Mouse (Mus musculus) forebrain, postnatal 0 days (tissue): ENCODE data around the gene Dnajc12. TPM values are rescaled to one million over a fixed set of nuclear protein-coding genes. Genes with fewer than 3 reads are reported as not detected.

ENCODE experiments used
- ATAC-seq: fragments of 200-750 bp; cut with Nextera tagmentation; 2 replicates; pipeline ENCODE4 v1.8.0; 2017; ENCODE audit warnings: mild to moderate bottlenecking, moderate library complexity
- DNase-seq: peaks from one replicate; pipeline ENCODE4 v3.0.0-alpha.2; 2015
- H3K27ac ChIP-seq: fragments of 300-500 bp; sonication (generic); 2 replicates; pipeline ENCODE4 v1.5.1; 2014; ENCODE audit warnings: low read depth, mild to moderate bottlenecking, antibody characterized with exemption, low read length, moderate library complexity, mixed read lengths
- H3K27me3 ChIP-seq: fragments of 300-500 bp; sonication (generic); 2 replicates; pipeline ENCODE4 v1.6.1; 2014; ENCODE audit warnings: mild to moderate bottlenecking, low read length, mixed read lengths; ENCODE audit not compliant: insufficient read depth
- H3K36me3 ChIP-seq: fragments of 300-500 bp; sonication (generic); 2 replicates; pipeline ENCODE4 v1.6.1; 2014; ENCODE audit warnings: mild to moderate bottlenecking, moderate library complexity; ENCODE audit not compliant: insufficient read depth
- H3K4me1 ChIP-seq: fragments of 300-500 bp; sonication (generic); 2 replicates; pipeline ENCODE4 v1.6.1; 2014; ENCODE audit warnings: antibody characterized with exemption; ENCODE audit not compliant: insufficient read depth
- H3K4me2 ChIP-seq: fragments of 300-500 bp; sonication (generic); 2 replicates; pipeline ENCODE4 v1.6.1; 2014; ENCODE audit warnings: low read depth, mild to moderate bottlenecking, moderate library complexity
- H3K4me3 ChIP-seq: fragments of 300-500 bp; sonication (generic); 2 replicates; pipeline ENCODE4 v1.5.1; 2014; ENCODE audit warnings: low read depth, low read length, mixed read lengths
- H3K9ac ChIP-seq: fragments of 300-500 bp; sonication (generic); 2 replicates; pipeline ENCODE4 v1.6.1; 2014; ENCODE audit warnings: mild to moderate bottlenecking
- H3K9me3 ChIP-seq: fragments of 300-500 bp; sonication (generic); 2 replicates; pipeline ENCODE4 v1.6.1; 2016; ENCODE audit warnings: low read length
- CTCF ChIP-seq: sonication (generic); IDR thresholded peaks from 2 replicates; pipeline ENCODE4 v1.5.1; 2016; ENCODE audit warnings: antibody characterized with exemption, control low read depth, low read depth
- whole genome bisulfite sequencing: fragments of 180-500 bp; shearing (Covaris S2); extraction: QIAGEN DNeasy Blood & Tissue Kit; methylation state at CpG from one replicate; pipeline ENCODE4 v1.1.7; 2014; 5-methylcytosine and 5-hydroxymethylcytosine counted together
- polyA plus RNA-seq: library from polyadenylated mRNA; unstranded; fragments of >200 nt; fragmentation: Nextera tagmentation; extraction: Ambion mirVana; gene quantifications from 2 replicates; pipeline ENCODE4 v1.2.1, GENCODE M21; 2015
- total RNA-seq: library from RNA; depleted of rRNA; stranded (reverse); fragments of >200 nt; gene quantifications from 2 replicates; pipeline ENCODE4 v1.2.3, GENCODE M21; 2014; rRNA removed

Dnajc12 gene
- total and polyA plus RNA-seq, 2 experiments from 2014 or later: 8.4 to 11.0 TPM

DNA sequence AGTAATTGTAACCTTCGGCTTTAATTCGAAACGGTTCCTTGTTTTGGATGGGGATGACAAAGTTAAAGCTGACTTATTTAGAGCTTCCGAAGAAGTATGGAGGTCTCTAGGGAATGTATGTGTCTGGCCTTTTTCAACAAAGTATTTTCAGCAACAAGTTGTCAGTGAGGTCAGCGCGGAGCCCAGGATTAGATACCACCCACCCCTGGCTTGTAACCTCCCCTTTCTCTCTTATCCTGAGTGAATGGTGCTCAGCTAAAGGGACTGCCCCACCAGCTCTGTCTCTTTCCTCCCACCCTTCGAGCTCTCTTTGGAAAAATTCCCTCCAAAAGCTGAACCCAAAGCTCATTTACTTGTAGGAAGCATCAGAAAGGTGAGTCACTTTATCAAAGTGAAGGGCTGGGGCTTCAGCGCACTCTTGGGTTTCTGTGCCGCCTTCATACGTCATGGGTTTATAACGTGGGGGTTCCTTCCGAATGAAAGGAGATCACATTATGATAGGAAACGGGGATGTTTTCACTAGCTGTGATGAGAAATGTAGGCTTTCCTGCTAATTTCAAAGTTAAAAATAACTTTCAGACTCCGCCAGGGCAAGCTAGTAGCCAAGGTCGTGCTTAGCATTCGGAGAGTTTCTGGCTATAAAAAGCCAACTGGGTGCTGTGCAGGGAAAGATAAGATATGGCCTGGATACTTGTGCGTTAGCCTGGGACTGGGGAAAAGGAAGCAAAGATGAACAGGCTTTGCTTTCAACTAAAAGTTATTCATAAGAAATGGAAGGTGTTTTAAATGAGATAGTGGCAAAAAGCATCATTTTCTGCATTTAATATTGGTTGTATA is 75.3 kb downstream of the Dnajc12 start:
- no peak overlapping the region for H3K9ac ChIP-seq
- H3K27ac ChIP-seq: no peak overlapping the region
- no peak overlapping the region for H3K4me2 ChIP-seq
- WGBS: 85% methylated on average over 17 of the region's 17 CpGs
- H3K9me3 ChIP-seq: no peaks in the 10 kb centered on the region
- DNase-seq (no peak), ATAC-seq (no peak)
- no peak overlapping the region for H3K4me3 ChIP-seq
- no peaks in the 10 kb centered on the region for H3K36me3 ChIP-seq
- no peaks in the 10 kb centered on the region for H3K27me3 ChIP-seq
- no peaks in the 10 kb centered on the region for H3K4me1 ChIP-seq
- no peak for TF ChIP-seq CTCF

Other genes with a start within 250 kb of the Dnajc12 start
- gene Mypn, start 178.5 kb upstream of the Dnajc12 start, total RNA-seq: 0.62 and 1.2 TPM in 2 replicates
- 0.36 and 0.67 TPM in 2 replicates for gene Mypn, start 178.5 kb upstream of the Dnajc12 start, polyA plus RNA-seq
- gene Herc4, start 138.6 kb upstream of the Dnajc12 start, total RNA-seq: 44.4 and 49.3 TPM in 2 replicates
- gene Herc4, start 138.6 kb upstream of the Dnajc12 start, polyA plus RNA-seq: 17.8 and 21.3 TPM in 2 replicates
- gene Sirt1, start 739 bp upstream of the Dnajc12 start, total RNA-seq: 24.0 and 28.3 TPM in 2 replicates
- gene Sirt1, start 739 bp upstream of the Dnajc12 start, polyA plus RNA-seq: 2.7 and 3.3 TPM in 2 replicates
- not detected in 2 replicates for gene Gm7075, start 39.3 kb downstream of the Dnajc12 start, total RNA-seq
- gene Gm7075, start 39.3 kb downstream of the Dnajc12 start, polyA plus RNA-seq: not detected in 2 replicates
- gene Ctnna3, start 47.7 kb downstream of the Dnajc12 start, total RNA-seq: 0.52 and 0.62 TPM in 2 replicates
- 0.33 and 0.51 TPM in 2 replicates for gene Ctnna3, start 47.7 kb downstream of the Dnajc12 start, polyA plus RNA-seq